Mouse (Mus musculus): ENCODE data around the gene Slc25a35. TPM values are rescaled to one million over a fixed set of nuclear protein-coding genes. Genes with fewer than 3 reads are reported as not detected.
"Not testable (repeated sequence)": the region's sequence is repeated elsewhere in the genome, so short reads cannot be mapped to it uniquely, and the experiment has no call there.

The Slc25a35 gene
- polyA plus RNA-seq (2012; ENCODE audit: insufficient read depth, insufficient read length, low replicate concordance, missing spikeins), result not detected in 2 replicates

DNA sequence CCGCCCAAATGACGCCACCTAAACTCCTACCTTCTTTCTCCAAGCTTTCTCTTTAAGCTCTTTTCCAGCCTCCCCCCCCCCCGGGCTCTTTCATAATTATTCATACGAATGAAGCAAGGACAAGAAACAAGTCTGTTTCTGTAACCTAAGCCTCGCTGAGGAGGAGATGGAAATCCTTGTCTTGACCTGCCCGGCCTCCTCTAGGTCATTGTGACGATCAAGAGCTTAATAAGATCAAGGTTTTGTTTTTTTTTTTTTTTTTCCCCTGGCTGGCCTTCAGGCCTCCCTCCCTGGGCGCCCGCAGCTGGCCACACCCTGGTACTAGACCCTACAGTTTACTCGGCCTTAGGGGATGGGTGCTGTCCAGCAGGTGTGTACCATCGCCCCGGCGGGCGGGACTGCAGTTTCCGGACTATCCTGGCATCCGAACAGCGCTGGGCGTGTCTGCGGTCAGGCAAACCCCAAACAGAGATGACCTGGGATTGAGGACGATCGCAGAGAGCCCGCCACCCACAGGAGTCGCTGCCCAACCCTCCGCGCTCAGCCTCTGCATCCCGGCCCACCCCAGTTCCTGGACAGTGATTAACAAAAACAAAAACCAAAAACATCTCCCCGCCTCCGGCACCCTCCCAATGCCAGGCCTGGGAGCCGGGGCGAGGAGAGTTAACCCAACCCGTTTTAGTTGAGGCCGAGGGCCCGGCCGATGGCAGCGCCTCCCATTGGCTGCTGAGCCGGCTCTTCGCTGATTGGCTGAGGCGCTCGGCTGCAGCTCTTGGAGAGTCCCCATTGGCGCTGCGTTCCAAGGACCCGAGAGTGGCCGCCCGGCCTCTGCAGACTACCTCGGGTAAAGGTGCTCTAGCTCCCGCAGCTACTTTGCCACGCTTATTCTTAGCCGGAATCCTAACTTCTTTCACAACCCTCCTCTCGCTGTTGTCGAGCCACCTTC, at the start of gene Slc25a35:
Slc25a35 (plus strand) TSS at position 795 of the 946 bp plus-strand sequence.
- H3K4me1 ChIP-seq (ENCODE audit: control insufficient read depth, insufficient read depth, low read length), result peaks cover 9% of the 10 kb centered on the region; the same call in 1 of the 2 replicates
- TF ChIP-seq POLR2A (IDR thresholded peaks at IDR 0.05; ENCODE audit: insufficient read depth, low read depth, low read length) (no peak), CTCF (IDR thresholded peaks at IDR 0.05; ENCODE audit: insufficient read depth, low read depth, low read length) (no peak)
- WGBS, result under 1% methylated on average over 50 of the region's 50 CpGs
- H3K27ac ChIP-seq (ENCODE audit: insufficient read depth, low read depth, low read length), result peak within 1 kb of the TSS; percentile 21; the same call in 1 of the 2 replicates
- peak within 1 kb of the TSS; percentile 59 for H3K4me3 ChIP-seq (ENCODE audit: insufficient read depth, low read depth, low read length)

DNA sequence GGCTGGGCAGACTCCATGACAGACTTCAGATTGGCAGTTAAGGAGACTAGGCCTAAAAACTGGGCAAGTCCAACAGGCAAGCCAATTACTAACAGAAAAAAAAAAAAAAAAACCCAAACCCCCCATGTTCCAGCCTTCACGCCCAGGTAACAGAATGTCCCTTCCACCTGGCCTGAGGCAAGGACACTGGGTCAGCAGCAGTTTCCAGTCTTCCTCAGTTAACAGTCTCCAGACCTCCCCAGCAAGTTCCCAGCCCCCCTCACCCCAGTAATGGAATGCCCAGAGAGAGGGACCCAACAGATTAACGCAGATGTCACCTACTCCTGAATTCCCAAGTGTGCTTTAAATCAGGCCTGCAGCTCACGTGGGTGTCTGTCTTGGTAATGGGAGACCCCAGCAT, 44.7 kb upstream of the Slc25a35 start:
- Histone ChIP-seq H3K4me3 (ENCODE audit: insufficient read depth, low read depth, low read length) (no peak overlapping the region), H3K4me1 (ENCODE audit: control insufficient read depth, insufficient read depth, low read length) (no peaks in the 10 kb centered on the region), H3K27ac (ENCODE audit: insufficient read depth, low read depth, low read length) (no peak overlapping the region)
- whole genome bisulfite sequencing, result 82% methylated on average over 3 of the region's 3 CpGs
- TF ChIP-seq POLR2A (IDR thresholded peaks at IDR 0.05; ENCODE audit: insufficient read depth, low read depth, low read length), result no peak

DNA sequence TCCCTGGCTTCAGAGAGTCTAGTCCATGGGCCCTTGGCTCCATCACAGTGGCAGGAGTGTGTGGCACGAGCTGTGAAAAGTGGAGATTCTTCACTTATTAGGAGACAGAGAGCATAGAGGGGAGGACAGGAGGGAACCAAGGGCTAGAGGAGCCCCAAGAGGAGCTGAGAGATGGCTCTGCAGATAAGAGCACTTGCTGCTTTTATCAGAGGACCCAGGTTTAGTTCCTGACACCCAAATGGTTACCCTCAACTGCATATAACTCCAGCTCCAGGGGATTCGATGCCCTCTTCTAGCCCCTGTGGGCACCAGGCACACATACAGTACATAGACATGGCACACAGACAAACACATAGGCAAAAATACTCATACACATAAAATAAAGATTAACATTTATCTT, 43.2 kb upstream of the Slc25a35 start:
- H3K4me3 ChIP-seq (ENCODE audit: insufficient read depth, low read depth, low read length), result no peak overlapping the region
- 92% methylated on average over 2 of the region's 2 CpGs for WGBS
- no peak for TF ChIP-seq POLR2A (IDR thresholded peaks at IDR 0.05; ENCODE audit: insufficient read depth, low read depth, low read length)
- no peak overlapping the region for H3K27ac ChIP-seq (ENCODE audit: insufficient read depth, low read depth, low read length)
- no peaks in the 10 kb centered on the region for H3K4me1 ChIP-seq (ENCODE audit: control insufficient read depth, insufficient read depth, low read length)

DNA sequence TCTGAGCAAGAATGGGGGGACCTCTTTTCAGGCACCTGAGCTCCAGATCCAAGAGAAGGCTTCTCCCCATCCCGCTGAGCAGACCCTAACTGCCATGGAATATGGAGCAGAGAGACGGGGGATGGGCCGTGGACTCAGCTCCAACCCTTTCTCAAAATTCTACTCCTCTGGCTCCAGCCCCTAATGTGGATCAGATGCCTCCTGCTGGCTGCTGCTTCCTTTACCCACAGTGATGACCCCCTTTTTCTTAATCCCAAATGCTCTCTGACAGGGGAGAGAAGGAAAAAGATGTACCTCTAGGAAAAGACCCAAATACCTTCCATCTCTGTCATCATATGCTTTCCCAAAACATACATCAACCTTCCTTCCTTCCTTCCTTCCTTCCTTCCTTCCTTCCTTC, 41.0 kb upstream of the Slc25a35 start, which contains the start of gene Odf4:
Odf4 (minus strand) TSS at position 101 of the 400 bp plus-strand sequence.
- Histone ChIP-seq H3K27ac (ENCODE audit: insufficient read depth, low read depth, low read length) (no peak within 1 kb of the TSS), H3K4me3 (ENCODE audit: insufficient read depth, low read depth, low read length) (no peak within 1 kb of the TSS), H3K4me1 (ENCODE audit: control insufficient read depth, insufficient read depth, low read length) (no peaks in the 10 kb centered on the region)
- TF ChIP-seq POLR2A (IDR thresholded peaks at IDR 0.05; ENCODE audit: insufficient read depth, low read depth, low read length) (no peak), CTCF (IDR thresholded peaks at IDR 0.05; ENCODE audit: insufficient read depth, low read depth, low read length) (no peak)
- 91% methylated on average over 3 of the region's 3 CpGs for WGBS

- TF ChIP-seq POLR2A (IDR thresholded peaks at IDR 0.05; ENCODE audit: insufficient read depth, low read depth, low read length) (no peak), CTCF (IDR thresholded peaks at IDR 0.05; ENCODE audit: insufficient read depth, low read depth, low read length) (no peak)
- Histone ChIP-seq H3K4me3 (ENCODE audit: insufficient read depth, low read depth, low read length) (no peak overlapping the region), H3K4me1 (ENCODE audit: control insufficient read depth, insufficient read depth, low read length) (no peaks in the 10 kb centered on the region), H3K27ac (ENCODE audit: insufficient read depth, low read depth, low read length) (no peak overlapping the region)
- WGBS, result 84% methylated on average over 6 of the region's 6 CpGs
Observed at GRCm38 (mm10) chr11:68929947-68930346, 38.0 kb upstream of the Slc25a35 start.

DNA sequence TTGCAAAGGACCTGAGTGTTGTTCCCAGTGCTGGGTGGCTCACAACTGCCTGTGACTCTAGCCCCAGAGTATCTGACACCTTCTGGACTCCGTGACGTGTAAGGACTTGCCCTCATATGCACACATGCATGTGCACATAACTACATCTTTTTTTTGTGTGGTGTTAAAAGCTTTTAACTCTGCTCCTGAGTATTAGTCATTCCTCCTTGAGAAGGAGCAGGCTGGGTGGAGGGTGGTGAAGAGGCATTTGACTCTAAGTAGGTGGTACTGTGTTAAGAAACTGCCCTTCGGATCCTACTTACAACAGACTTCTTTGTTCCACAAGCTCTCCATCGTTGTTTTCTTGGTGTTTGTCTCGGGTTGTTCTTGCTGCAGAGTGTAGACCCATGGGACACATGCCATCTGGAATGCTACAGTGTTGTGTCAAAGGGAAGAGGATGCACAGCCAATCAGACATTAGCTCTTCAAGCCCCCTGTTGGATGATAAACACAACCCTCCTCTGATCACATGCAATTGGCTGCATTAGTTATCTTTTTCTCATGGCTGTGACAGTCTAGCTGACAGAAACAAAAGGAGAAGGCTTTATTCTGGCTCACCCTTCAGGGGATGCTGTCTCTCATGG, 33.9 kb upstream of the Slc25a35 start:
- Histone ChIP-seq H3K27ac (ENCODE audit: insufficient read depth, low read depth, low read length) (no peak overlapping the region), H3K4me1 (ENCODE audit: control insufficient read depth, insufficient read depth, low read length) (no peaks in the 10 kb centered on the region), H3K4me3 (ENCODE audit: insufficient read depth, low read depth, low read length) (no peak overlapping the region)
- TF ChIP-seq POLR2A (IDR thresholded peaks at IDR 0.05; ENCODE audit: insufficient read depth, low read depth, low read length), result no peak
- TF ChIP-seq CTCF (IDR thresholded peaks at IDR 0.05; ENCODE audit: insufficient read depth, low read depth, low read length), result no peak
- WGBS, result 44% methylated on average over 5 of the region's 5 CpGs

- H3K4me1 ChIP-seq (ENCODE audit: control insufficient read depth, insufficient read depth, low read length); H3K27ac ChIP-seq (ENCODE audit: insufficient read depth, low read depth, low read length); H3K4me3 ChIP-seq (ENCODE audit: insufficient read depth, low read depth, low read length): not testable (repeated sequence)
- WGBS, result 88% methylated on average over 4 of the region's 4 CpGs
Observed at GRCm38 (mm10) chr11:68936951-68937350, 31.0 kb upstream of the Slc25a35 start.

- H3K27ac ChIP-seq (ENCODE audit: insufficient read depth, low read depth, low read length), result no peak overlapping the region
- TF ChIP-seq CTCF (IDR thresholded peaks at IDR 0.05; ENCODE audit: insufficient read depth, low read depth, low read length), result no peak
- 0 out of 2 replicates have a peak, but pooled peaks have one; percentile 28 for TF ChIP-seq POLR2A (IDR thresholded peaks at IDR 0.05; ENCODE audit: insufficient read depth, low read depth, low read length)
- H3K4me3 ChIP-seq (ENCODE audit: insufficient read depth, low read depth, low read length), result peak overlapping the region; percentile 47
- H3K4me1 ChIP-seq (ENCODE audit: control insufficient read depth, insufficient read depth, low read length), result no peaks in the 10 kb centered on the region; the same call in 1 of the 2 replicates
- WGBS, result 6% methylated on average over 16 of the region's 16 CpGs
Observed at GRCm38 (mm10) chr11:68939451-68940304, 28.3 kb upstream of the Slc25a35 start.

All from olfactory bulb, adult 2 months (tissue).